Mouse (Mus musculus): ENCODE measurements at regions not wholly inside any gene's neighbourhood (a gene's known extent, or its start where the extent isn't known, plus 50 kb on each side); places are given as distances from the start of the nearest gene placed in this dataset.
"Not testable (repeated sequence)": the region's sequence is repeated elsewhere in the genome, so short reads cannot be mapped to it uniquely, and the experiment has no call there.

DNA sequence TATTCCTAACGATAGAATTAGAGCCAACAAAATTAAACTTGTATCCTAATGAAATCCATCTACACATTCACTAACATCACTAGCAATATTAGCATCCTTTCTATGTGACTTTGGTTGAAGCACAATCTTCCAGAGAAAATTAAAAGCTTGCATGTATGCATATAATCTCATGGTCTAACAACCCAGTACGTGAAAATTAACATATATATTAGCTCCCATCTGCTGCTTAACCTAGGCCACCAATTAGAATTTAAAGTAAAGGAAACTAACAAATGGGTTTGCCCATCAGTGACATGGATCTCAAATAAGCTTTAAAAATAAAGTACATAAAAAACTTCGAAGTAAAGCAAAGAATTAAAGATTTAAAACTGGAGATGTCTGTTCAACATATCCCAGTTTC, 278.9 kb upstream of the Gm21293 start:
- no peak for DNase-seq
- intact Hi-C loops (cut with DNase I), result no loop called here

DNA sequence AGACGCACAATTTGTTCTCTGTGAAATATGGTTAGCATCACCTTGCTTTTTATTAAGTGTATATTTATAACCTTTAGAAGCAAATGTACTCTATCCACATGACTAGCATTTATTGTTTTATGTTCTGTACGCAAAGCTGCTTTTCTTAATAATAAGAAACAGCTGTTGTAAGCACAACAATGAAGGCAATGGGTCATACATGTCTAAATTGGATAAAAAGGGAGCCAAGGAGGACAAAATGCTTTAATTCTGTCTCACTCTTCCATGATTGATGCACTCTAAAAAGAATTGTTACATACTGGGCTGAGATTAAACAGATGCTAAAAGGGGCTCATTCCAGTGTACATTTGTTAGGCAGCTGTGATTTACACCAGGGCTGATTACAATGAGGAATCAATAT, 232.7 kb upstream of the Gm21293 start:
- intact Hi-C loops (cut with DNase I), result no loop called here
- DNase-seq, result no peak

DNA sequence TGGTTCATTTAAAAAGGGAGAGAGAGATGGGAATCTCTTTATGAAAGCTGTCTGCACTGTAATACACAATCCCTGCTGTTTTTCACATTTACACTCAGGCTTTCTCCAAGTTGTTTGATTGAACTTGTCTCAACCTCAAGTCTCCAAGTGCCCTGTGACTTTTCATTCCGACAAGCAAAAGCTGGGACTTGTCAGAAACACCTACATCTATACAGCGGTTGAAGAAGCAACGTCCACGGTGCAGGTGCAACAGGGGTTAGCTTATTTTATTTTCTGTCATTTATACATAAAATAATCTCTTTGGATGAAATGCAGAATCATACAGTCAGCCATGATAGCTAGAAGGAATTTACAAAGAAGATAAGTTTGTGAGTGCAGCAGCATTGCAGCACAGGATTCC, 184.6 kb upstream of the Gm21293 start:
- DNase-seq, result no peak
- intact Hi-C loops (cut with DNase I), result no loop called here

DNA sequence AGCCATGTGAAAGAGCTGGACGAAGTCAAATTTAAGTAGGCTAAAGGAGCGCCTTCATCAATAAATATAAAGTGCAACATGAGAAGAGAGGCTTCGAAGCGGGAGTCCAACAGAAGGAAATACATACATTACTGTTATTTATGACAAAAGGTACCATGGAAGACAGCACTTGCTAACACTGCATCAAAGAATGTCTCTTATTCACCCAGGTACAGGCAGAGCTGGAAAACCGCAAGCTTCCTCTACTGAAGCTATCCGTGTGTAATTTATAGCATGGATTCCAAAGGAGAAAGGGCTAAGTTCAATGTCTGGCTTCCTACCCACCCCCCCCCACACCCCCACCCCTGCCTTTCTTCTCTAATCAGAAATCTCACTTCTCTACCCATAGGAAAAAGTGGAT, 166.7 kb upstream of the Gm21293 start:
- DNase-seq, result no peak

DNA sequence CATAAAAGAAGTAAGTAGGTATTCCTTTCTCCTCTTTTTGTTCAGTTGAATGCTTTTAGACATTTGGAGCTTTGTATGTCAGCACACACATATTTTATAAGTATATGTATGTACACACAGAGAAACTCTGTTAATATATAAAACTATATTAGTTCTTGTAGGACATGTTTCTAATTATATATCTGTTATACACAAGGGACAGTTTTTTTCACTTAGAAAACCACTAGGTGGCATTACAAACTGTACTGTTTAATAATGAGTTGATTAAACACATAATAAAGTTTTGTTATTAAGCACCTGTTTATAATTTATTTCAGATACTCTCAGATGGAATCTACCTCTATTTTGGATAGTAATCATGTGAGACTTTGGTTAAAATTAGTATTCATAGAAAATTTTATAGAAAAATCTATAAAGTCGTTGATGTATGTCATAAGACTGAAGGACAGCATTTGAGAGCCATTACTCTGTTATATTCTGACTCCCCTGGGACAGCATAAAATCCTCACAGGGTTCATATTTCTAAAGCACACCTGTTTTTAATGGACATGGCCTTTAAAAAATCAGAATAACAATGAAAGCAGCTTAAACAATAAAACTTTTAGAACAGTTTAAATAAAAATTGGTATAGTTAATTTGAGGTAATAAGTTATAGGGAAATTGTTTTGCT, 158.4 kb upstream of the Gm21293 start:
- intact Hi-C loops (cut with DNase I), result loop anchor here (1.0 to 10.0 kb wide), 3 partner anchors 1591 to 1790 kb away; no protein-coding TSS in a partner anchor
- DNase-seq, result no peak

More for the DNA sequence above, 166.7 kb upstream of the Gm21293 start:
- intact Hi-C loops (cut with DNase I), result no loop called here

DNA sequence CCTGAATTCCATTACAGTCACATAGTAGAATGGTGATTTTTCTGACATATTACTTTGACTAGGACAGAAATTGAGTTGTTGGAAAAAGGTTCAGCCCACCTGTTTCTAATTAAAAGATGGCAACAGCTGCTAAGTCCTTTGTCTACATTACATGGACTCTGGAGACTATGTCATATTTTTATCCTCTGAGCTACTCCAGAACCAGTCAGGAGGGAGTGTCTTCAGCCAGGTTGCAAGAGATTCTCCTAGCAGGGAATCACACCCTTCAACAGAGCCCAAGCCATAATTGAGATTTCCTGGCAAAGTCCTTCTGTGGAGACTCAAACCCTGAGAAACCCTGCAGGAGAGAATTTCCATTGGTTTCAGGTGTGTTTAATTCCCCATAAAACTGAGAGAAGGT, 123.2 kb upstream of the Gm21293 start:
- intact Hi-C loops (cut with DNase I), result no loop called here
- DNase-seq, result no peak

DNA sequence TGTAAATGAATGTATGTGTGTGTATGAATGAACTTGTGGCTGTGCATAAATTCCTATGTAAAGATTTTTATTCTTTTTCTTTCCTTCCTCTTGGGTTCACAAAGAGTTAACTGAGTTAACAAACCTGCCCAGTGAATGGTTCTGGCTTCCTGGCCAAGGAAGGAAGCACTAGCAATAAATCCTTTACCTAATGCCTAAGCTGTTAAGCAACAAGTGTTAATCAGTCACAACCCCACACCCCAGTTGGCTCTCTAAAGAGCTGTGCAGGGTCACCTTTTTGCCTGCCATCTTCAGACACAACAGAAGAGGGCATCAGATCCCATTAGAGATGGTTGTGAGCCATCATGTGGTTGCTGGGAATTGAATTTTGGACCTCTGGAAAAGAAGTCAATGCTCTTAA, 121.2 kb upstream of the Gm21293 start:
- no peak for DNase-seq
- intact Hi-C loops (cut with DNase I), result no loop called here

DNA sequence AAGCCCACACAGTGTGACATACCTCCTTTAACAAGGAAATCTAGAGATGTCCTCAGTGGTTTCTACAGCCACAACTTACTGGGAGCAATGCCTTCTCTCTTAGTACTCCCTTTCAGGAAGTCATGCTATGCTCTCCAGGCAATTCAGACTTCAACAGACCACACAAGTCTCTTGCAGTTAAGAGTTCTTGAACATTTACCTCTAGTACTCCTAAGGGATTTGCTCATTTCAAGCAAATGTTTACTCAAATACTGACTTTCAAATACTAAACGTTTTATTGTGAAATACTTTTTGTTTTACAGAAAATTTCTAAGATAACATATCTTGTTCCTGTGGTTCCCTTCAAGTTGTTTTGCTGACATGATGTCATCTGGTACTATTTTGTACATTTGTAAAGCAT, 114.6 kb upstream of the Gm21293 start:
- intact Hi-C loops (cut with DNase I), result no loop called here
- DNase-seq, result no peak

DNA sequence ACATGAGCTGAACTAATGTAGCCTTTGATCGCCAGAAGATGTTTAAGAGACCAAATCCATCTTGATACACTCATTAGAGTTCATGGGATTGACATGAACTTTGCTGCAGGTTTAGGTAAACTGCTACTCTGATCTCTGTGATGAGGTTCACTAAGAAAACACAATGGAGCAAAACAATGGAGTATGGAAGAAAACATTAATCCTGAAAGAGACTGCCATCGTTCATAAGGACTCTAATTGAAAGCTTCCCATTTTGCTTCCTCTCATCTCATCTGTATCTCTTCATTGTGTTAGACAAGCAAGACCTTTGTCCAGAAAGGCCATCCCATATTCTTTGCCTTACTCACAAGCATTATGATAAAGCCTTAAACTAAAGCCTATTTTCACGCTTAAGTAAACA, 110.0 kb upstream of the Gm21293 start:
- DNase-seq, result no peak
- intact Hi-C loops (cut with DNase I), result no loop called here

DNA sequence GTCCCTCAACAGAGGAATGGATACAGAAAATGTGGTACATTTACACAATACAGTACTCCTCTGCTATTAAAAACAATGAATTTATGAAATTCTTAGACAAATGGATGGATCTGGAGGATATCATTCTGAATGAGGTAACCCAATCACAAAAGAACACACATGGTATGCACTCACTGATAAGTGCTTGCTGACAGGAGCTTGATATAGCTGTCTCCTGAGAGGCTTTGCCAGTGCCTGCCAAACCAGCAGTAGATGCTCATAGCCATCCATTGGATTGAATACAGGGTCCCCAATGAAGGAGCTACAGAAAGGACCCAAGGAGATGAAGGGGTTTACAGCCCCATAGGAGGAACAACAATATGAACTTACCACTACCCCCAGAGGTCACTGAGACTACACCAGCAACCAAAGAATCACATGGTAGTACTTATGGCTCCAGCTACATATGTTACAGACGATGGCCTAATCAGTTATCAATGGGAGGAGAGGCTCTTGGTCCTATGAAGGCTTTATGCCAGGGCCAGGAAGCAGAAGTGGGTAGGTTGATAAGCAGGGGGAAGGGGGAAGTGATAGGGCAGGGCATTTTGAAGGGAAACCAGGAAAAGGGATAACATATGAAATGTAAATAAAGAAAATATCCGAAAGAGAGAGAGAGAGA, 100.9 kb upstream of the Gm21293 start:
- intact Hi-C loops (cut with DNase I); DNase-seq: not testable (repeated sequence)

DNA sequence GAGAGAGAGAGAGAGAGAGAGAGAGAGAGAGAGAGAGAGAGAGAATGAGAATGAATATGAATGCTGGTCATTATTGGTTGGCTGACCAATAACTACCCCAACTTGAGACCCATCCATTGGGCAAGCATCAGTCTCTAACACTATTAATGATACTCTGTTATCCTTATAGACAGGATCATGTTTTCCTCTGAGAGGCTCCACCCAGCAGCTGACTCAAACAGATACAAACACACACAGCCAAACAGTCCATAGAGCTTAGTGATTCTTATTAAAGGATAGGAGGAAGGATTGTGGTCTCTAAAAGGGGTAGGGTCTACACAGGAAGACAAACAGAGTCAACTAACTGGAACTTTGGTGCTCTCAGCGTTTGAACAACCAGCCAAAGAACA, 100.4 kb upstream of the Gm21293 start:
- DNase-seq, result no peak
- intact Hi-C loops (cut with DNase I), result no loop called here

DNA sequence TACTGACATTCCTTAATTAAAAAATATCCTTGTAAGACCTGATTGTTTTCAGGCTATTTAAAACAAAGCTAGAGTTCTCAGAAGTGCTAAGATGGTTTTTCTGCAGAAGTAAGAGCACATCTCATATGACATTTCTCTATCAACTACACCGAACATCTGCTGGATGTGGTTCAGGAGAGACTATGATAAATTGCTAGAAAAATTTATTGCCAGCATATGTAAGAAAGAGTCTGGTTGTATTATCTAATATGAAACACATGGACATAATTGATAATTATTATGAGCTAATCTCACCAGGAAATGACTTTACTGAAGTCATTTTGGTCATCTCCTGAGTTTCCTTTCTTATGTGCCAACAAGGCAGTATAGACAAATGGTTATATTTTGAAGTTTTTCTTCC, 99.2 kb upstream of the Gm21293 start:
- intact Hi-C loops (cut with DNase I), result no loop called here
- no peak for DNase-seq
